Mouse (Mus musculus): ENCODE measurements around the gene Lzic. TPM values are rescaled to one million over a fixed set of nuclear protein-coding genes. Genes with fewer than 3 reads are reported as not detected.
"Not testable (repeated sequence)": the region's sequence is repeated elsewhere in the genome, so short reads cannot be mapped to it uniquely, and the experiment has no call there.

The Lzic gene
- polyA plus RNA-seq, 1 experiment from 2014 or later: 40.0 TPM

DNA sequence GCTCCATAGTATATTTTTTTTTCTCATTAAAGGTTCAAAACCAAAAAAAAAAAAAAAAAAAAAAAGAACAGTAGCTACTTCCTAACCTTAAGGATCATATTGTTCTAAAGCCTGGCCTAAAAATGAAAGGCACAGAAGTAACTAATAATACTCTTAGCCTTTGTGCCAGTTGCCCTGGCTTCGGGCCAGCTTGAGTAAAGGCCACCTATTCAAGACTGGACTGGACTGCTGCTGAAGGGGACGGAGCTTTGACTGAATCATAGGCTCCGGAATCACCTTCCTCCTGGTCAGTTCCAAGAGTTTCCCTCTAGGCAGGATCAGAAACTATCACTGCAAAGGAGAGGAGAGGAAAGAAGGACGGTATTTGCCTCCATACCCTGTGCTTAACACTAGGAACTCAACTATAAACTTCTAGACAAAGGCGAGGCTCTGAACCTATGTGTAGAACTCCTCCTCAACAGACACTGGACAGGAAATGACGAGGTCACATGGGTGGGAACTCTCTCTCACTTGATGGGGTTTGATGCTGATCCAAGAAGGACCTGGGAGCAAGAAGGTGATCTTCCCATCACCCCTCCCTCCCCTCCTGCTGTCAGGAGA lies 27.1 kb upstream of the Lzic start:
- H3K4me1 ChIP-seq: no peaks in the 10 kb centered on the region
- ATAC-seq (ENCODE audit: low FRiP score): no peak
- no peak overlapping the region for H3K4me2 ChIP-seq
- WGBS: 78% methylated on average over 6 of the region's 6 CpGs
- H3K9ac ChIP-seq (replicated peaks): no peak overlapping the region
- no peaks in the 10 kb centered on the region for H3K36me3 ChIP-seq
- H3K4me3 ChIP-seq (replicated peaks): no peak overlapping the region
- no peak overlapping the region for H3K27ac ChIP-seq (replicated peaks)
- no peaks in the 10 kb centered on the region for H3K27me3 ChIP-seq (replicated peaks)
- H3K9me3 ChIP-seq (replicated peaks): no peaks in the 10 kb centered on the region

- no peaks in the 10 kb centered on the region for H3K27me3 ChIP-seq (replicated peaks)
- no peaks in the 10 kb centered on the region for H3K36me3 ChIP-seq
- no peaks in the 10 kb centered on the region for H3K9me3 ChIP-seq (replicated peaks)
- 70% methylated on average over 5 of the region's 5 CpGs for WGBS
- H3K4me3 ChIP-seq (replicated peaks): no peak overlapping the region
- H3K4me2 ChIP-seq: no peak overlapping the region
- no peak for ATAC-seq (ENCODE audit: low FRiP score)
- H3K9ac ChIP-seq (replicated peaks): no peak overlapping the region
- no peaks in the 10 kb centered on the region for H3K4me1 ChIP-seq
- no peak overlapping the region for H3K27ac ChIP-seq (replicated peaks)
Measured at GRCm38 (mm10) chr4:149458526-149458925, 26.5 kb upstream of the Lzic start.

DNA sequence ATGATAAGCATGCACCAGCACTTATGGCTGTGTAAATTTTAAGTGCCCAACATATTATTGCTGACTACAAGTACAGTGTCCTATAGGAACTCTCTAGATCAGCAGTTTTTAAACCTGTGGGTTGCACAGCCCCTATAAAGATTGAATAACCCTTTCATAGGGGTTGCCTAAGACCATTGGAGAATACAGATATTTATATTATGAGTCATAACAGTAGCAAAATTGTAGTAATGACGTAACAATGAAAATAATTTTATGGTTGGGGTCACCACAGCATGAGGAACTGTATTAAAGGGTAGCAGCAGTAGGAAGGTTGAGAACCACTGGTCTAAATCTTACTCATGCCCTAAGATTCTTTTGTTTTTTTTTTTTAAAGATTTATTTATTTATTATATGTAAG lies 25.6 kb upstream of the Lzic start:
- no peaks in the 10 kb centered on the region for H3K36me3 ChIP-seq
- no peaks in the 10 kb centered on the region for H3K27me3 ChIP-seq (replicated peaks)
- no peak overlapping the region for H3K9ac ChIP-seq (replicated peaks)
- H3K9me3 ChIP-seq (replicated peaks): no peaks in the 10 kb centered on the region
- H3K4me3 ChIP-seq (replicated peaks): no peak overlapping the region
- no peak overlapping the region for H3K27ac ChIP-seq (replicated peaks)
- ATAC-seq (ENCODE audit: low FRiP score): no peak
- H3K4me2 ChIP-seq: no peak overlapping the region
- H3K4me1 ChIP-seq: no peaks in the 10 kb centered on the region
- 77% methylated on average over 1 of the region's 1 CpGs for WGBS

DNA sequence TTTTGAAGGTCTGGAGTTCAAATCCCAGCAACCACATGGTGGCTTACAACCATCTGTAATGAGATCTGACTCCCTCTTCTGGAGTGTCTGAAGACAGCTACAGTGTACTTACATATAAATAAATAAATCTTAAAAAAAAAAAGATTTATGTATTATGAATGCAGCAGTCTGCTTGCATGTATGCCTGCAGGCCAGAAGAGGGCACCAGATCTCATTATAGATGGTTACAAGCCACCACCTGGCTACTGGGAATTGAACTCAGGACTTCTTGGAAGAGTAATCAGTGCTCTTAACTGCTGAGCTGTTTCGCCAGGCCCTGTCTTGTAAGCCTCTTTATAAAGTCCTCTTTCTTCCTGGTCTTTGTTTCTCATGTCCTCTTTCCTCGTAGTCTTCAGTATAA lies 24.6 kb upstream of the Lzic start:
- not testable (repeated sequence) for H3K4me3 ChIP-seq (replicated peaks); H3K36me3 ChIP-seq; H3K4me1 ChIP-seq; H3K9me3 ChIP-seq (replicated peaks); H3K9ac ChIP-seq (replicated peaks); H3K4me2 ChIP-seq; H3K27ac ChIP-seq (replicated peaks); ATAC-seq (ENCODE audit: low FRiP score); H3K27me3 ChIP-seq (replicated peaks)
- 90% methylated on average over 2 of the region's 2 CpGs for WGBS

DNA sequence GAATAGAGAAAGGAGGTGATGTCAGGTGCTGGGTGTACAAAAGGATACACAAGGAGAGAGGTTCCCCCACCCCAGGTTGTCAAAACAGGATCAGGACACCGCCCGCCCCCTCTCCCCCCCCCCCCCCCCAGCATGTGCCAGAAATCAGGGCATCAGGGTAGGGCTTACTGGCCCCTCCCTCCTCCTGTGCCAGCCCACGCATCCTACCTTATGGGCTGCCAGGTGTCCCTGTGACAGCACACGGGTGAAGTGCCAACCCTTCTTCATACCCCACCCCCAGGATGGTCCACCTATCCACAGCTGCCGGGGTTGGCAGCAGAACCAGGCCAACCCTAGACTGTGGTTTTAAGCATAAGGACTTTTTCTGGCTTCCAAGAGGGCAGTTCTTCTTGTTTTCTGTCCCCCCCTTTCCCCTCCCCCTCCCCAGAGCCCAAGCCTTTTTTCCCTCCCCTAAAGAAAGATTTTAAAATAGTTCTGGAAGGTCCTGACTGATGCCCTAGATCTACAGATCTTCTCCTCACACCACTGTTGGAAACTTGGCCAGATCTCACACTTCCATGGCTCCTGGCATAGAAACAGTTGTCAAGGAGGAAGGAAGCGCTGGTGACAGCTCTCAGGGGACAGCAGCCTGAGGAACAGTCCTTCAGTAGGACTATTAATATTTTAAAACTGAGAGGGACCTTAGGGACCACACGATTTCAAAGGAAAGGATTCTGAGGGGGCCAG lies 23.3 kb upstream of the Lzic start:
- no peaks in the 10 kb centered on the region for H3K36me3 ChIP-seq
- no peaks in the 10 kb centered on the region for H3K27me3 ChIP-seq (replicated peaks)
- no peak overlapping the region for H3K4me2 ChIP-seq
- ATAC-seq (ENCODE audit: low FRiP score): no peak
- H3K9ac ChIP-seq (replicated peaks): no peak overlapping the region
- no peaks in the 10 kb centered on the region for H3K9me3 ChIP-seq (replicated peaks)
- H3K4me3 ChIP-seq (replicated peaks): no peak overlapping the region
- H3K4me1 ChIP-seq: no peaks in the 10 kb centered on the region
- 68% methylated on average over 7 of the region's 7 CpGs for WGBS
- no peak overlapping the region for H3K27ac ChIP-seq (replicated peaks)

DNA sequence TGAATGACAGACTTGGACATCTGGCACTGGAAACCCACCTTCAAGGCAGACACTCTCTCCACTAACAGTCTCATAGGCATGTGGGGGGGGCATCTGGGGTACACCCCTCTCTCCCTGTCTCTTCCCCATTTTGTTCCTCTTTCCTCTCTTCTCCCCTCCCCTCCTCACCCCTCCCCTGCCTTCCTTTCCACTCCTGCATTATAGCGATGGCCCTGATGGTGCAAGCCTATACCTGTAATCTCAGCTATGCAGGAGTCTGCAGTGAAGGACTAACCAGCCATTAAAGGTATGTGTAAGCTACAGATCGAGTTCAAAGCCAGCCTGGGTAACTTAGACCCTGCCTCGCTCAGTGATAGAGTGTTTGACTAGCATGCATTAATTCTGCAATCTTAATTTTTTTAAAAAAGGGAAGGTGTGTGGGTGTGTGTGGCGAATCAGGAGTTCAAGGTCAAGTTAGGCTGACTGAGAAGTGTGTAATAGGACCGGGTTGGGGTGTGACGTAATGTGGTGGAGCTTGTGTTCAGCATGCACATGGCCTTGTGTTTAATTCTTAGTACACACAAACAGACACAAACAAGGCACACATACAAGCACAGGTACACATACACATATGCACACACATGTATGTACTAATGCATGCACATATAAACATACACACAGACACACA lies 22.6 kb upstream of the Lzic start:
- H3K4me2 ChIP-seq: no peak overlapping the region
- H3K9ac ChIP-seq (replicated peaks): no peak overlapping the region
- 82% methylated on average over 6 of the region's 6 CpGs for WGBS
- H3K27me3 ChIP-seq (replicated peaks): no peaks in the 10 kb centered on the region
- no peak overlapping the region for H3K4me3 ChIP-seq (replicated peaks)
- ATAC-seq (ENCODE audit: low FRiP score): no peak
- H3K9me3 ChIP-seq (replicated peaks): no peaks in the 10 kb centered on the region
- no peak overlapping the region for H3K27ac ChIP-seq (replicated peaks)
- H3K4me1 ChIP-seq: no peaks in the 10 kb centered on the region
- H3K36me3 ChIP-seq: no peaks in the 10 kb centered on the region

GRCm38 (mm10) chr4:149463435-149463950 lies 21.5 kb upstream of the Lzic start:
- no peaks in the 10 kb centered on the region for H3K36me3 ChIP-seq
- H3K4me1 ChIP-seq: no peaks in the 10 kb centered on the region
- H3K27ac ChIP-seq (replicated peaks): no peak overlapping the region
- H3K9ac ChIP-seq (replicated peaks): no peak overlapping the region
- H3K27me3 ChIP-seq (replicated peaks): no peaks in the 10 kb centered on the region
- H3K4me2 ChIP-seq: no peak overlapping the region
- no peak for ATAC-seq (ENCODE audit: low FRiP score)
- H3K4me3 ChIP-seq (replicated peaks): no peak overlapping the region
- WGBS: 77% methylated on average over 6 of the region's 6 CpGs
- no peaks in the 10 kb centered on the region for H3K9me3 ChIP-seq (replicated peaks)

DNA sequence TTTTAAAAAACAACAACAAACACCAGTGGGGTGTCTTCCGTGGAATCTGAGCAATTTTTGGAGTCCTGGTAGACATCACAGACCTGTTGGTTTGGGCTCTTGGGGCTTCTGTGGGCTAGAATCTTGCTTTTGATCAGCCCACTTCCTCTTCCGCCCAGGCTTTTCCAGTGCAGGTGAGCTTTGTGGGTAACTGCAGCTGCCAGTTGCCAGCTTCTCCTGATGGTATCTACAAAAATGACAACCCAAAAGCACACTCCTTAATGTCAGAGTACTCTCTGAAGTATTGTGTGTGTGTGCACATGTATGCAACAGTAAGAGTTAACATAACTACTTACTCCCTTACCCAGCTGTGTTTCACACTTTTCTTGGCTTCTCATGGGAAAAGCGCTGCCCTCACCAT lies 15.5 kb upstream of the Lzic start:
- peaks cover 23% of the 10 kb centered on the region for H3K36me3 ChIP-seq
- no peaks in the 10 kb centered on the region for H3K27me3 ChIP-seq (replicated peaks)
- H3K4me1 ChIP-seq: no peaks in the 10 kb centered on the region
- no peak overlapping the region for H3K4me2 ChIP-seq
- H3K27ac ChIP-seq (replicated peaks): no peak overlapping the region
- H3K4me3 ChIP-seq (replicated peaks): no peak overlapping the region
- WGBS: 97% methylated on average over 3 of the region's 3 CpGs
- no peak overlapping the region for H3K9ac ChIP-seq (replicated peaks)
- H3K9me3 ChIP-seq (replicated peaks): no peaks in the 10 kb centered on the region
- no peak for ATAC-seq (ENCODE audit: low FRiP score)

DNA sequence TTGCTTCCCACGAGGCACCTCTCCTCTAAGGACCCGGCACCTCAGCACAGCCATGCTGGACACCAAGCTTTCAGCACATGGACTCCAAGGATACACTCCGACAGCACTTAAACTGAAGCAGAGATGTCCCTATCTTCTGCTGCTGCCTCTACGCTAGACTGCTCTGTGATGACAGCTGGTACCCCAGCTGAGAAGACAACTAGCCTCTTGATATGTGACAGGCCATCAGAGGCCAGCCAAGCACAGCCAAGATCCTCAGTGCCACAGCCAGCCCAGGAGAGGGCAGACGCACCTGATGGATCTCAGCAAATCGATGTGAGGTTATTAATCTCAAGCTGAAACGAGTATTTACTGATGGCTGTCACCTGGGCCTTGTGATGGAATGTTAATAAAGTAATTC lies 9.9 kb upstream of the Lzic start:
- no peak for ATAC-seq (ENCODE audit: low FRiP score)
- no peak overlapping the region for H3K27ac ChIP-seq (replicated peaks)
- peaks cover 14% of the 10 kb centered on the region for H3K36me3 ChIP-seq
- H3K4me1 ChIP-seq: no peaks in the 10 kb centered on the region
- H3K9ac ChIP-seq (replicated peaks): no peak overlapping the region
- no peak overlapping the region for H3K4me2 ChIP-seq
- 81% methylated on average over 7 of the region's 7 CpGs for WGBS
- H3K27me3 ChIP-seq (replicated peaks): no peaks in the 10 kb centered on the region
- H3K9me3 ChIP-seq (replicated peaks): no peaks in the 10 kb centered on the region
- H3K4me3 ChIP-seq (replicated peaks): no peak overlapping the region

- WGBS: 91% methylated on average over 11 of the region's 11 CpGs
- H3K27me3 ChIP-seq (replicated peaks): no peaks in the 10 kb centered on the region
- no peaks in the 10 kb centered on the region for H3K4me1 ChIP-seq
- no peaks in the 10 kb centered on the region for H3K9me3 ChIP-seq (replicated peaks)
- H3K4me2 ChIP-seq: no peak within 1 kb of the TSS
- ATAC-seq (ENCODE audit: low FRiP score): no peak
- H3K36me3 ChIP-seq: peaks cover 13% of the 10 kb centered on the region
- H3K27ac ChIP-seq (replicated peaks): no peak within 1 kb of the TSS
- H3K4me3 ChIP-seq (replicated peaks): no peak within 1 kb of the TSS
- no peak within 1 kb of the TSS for H3K9ac ChIP-seq (replicated peaks)
Measured at GRCm38 (mm10) chr4:149477078-149477477, 8.0 kb upstream of the Lzic start, which contains the start of gene Tmem274. Gene Tmem274, plus strand, starts transcription at chr4:149477378.

DNA sequence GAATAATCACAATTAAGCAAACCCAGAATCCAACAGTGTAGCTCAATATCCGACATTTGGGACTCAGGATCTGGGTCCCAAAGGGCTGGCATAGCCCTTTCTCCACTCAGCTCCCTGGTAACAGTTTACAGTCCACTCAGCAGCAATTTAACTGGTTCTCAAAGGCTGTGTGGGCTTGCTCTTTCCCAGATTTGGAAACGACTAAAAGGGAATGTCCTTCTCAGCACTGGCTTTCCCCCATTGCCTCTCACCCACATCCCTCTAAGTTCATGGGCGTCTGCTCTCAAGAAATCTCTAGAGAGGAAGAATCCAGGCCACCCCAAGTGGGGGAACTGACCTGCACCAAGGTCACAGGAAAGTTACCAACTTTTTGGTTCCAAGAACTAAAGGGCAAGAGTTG lies 463 bp upstream of the Lzic start:
- H3K36me3 ChIP-seq: peaks cover 26% of the 10 kb centered on the region
- H3K4me3 ChIP-seq (replicated peaks): peak overlapping the region; percentile 83
- WGBS: 63% methylated on average over 3 of the region's 3 CpGs
- H3K9me3 ChIP-seq (replicated peaks): no peaks in the 10 kb centered on the region
- peak overlapping the region; percentile 82 for H3K27ac ChIP-seq (replicated peaks)
- no peaks in the 10 kb centered on the region for H3K27me3 ChIP-seq (replicated peaks)
- peak overlapping the region; percentile 73 for H3K9ac ChIP-seq (replicated peaks)
- H3K4me2 ChIP-seq: peak overlapping the region; percentile 86
- ATAC-seq (ENCODE audit: low FRiP score): no peak
- H3K4me1 ChIP-seq: peaks cover 27% of the 10 kb centered on the region

- peak; percentile 19; the same call in 1 of the 2 replicates for ATAC-seq (ENCODE audit: low FRiP score)
- H3K4me3 ChIP-seq (replicated peaks): peak overlapping the region; percentile 83
- H3K27me3 ChIP-seq (replicated peaks): no peaks in the 10 kb centered on the region
- under 1% methylated on average over 10 of the region's 10 CpGs for WGBS
- no peaks in the 10 kb centered on the region for H3K9me3 ChIP-seq (replicated peaks)
- peak overlapping the region; percentile 86 for H3K4me2 ChIP-seq
- peak overlapping the region; percentile 82 for H3K27ac ChIP-seq (replicated peaks)
- peaks cover 27% of the 10 kb centered on the region for H3K4me1 ChIP-seq
- peak overlapping the region; percentile 73 for H3K9ac ChIP-seq (replicated peaks)
- peaks cover 34% of the 10 kb centered on the region for H3K36me3 ChIP-seq
Measured at GRCm38 (mm10) chr4:149485825-149486206, 787 bp downstream of the Lzic start.
